Mouse (Mus musculus): Measurements from ENCODE around the gene Dhx9.
A peak's percentile ranks its signal among the peaks of the same experiment; 100 is the strongest.
"Not testable (repeated sequence)": the region's sequence is repeated elsewhere in the genome, so short reads cannot be mapped to it uniquely, and the experiment has no call there.

Gene Dhx9

DNA sequence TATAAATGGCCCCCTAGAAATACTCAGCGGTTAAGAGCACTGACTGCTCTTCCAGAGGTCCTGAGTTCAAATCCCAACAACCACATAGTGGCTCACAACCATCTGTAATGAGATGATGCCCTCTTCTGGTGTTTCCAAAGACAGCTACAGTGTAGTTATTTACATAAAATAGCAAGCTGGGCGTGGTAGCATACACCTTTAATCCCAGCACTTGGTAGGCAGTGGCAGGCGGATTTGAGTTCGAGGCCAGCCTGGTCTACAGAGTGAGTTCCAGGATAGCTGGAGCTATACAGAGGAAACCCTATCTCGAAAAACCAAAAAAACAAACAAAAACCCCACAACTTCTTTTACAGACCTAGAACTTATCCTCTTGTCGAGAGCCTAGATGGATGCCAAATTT, 1.3 kb downstream of the Dhx9 start:
- DNase-seq (ENCODE audit: low read depth, low spot score) = not testable (repeated sequence)

DNA sequence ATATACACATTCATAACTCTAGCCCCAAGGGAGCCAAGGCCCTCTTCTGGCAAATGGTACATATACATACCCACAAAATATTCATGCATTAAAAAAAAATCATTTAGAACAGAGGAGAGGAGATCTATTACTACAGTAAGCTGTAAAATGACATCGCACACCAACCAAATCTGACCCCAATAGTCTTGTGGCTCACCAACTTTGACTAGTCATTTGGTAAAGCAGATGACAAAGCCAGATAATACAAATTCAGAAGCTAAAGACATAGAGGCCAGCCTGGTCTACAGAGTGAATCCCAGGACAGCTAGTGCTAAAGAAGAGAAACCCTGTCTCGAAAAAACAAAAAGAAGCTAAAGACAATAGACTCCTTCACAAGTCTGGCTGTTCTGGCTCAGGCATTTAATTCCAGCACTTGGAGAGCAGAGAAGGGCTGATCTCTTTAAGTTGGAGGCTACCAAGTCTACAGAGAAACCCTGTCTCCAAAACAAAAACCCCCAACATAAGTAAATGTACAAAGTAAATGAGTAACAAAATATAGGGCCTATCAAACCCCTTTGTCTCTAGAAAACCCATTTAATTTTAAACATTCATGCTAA, 2.2 kb downstream of the Dhx9 start:
- no peak for DNase-seq (ENCODE audit: low read depth, low spot score)

DNA sequence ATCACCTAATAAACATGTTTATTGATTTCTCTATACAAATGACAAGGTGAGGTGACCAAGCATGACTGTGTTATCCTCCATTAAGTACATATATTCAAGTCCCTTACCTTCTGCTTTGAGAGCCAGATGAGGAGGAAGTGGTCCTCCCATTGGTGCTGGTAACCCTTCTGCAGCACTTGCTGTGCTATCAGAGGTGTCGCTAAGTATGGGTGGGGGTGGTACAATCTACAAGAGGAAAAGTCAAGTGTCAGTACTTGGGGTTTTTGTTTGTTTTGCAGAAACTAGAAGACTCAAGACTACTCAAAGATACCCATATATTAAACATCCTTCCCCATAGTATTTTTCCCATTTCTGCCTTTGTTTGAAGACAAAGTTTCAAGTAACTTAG, 6.4 kb downstream of the Dhx9 start:
- no peak for DNase-seq (ENCODE audit: low read depth, low spot score)

DNA sequence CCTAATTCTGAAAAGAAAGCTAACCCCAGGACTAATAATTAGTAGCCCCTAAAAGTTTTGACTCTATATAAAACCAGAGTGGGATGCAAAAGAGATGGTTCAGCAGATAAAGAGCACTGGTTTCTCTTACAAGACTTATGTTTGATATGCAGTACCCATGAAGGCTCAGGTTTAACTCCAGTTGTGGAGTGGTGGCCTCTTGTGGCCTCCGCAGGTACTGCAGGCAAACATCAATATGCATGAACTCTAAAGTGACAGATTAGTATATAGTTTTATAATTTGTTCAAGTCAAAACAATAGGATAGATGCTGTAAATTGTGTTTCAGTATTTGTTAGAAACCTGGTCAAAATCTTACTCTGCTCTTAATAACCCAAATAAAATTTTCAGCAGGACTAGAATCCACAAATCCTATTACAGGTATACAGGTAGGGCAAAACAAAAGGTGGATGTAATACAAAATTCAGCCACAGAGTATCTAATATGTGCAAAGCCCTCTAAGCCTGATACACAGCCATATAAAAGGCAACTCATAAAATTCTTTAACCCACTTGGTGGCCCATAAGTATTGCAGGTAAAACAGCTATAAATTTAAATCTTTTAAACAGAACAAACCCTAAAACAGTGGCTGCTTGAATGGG, 7.0 kb downstream of the Dhx9 start:
- peak; percentile 79 for DNase-seq (ENCODE audit: low read depth, low spot score)

DNA sequence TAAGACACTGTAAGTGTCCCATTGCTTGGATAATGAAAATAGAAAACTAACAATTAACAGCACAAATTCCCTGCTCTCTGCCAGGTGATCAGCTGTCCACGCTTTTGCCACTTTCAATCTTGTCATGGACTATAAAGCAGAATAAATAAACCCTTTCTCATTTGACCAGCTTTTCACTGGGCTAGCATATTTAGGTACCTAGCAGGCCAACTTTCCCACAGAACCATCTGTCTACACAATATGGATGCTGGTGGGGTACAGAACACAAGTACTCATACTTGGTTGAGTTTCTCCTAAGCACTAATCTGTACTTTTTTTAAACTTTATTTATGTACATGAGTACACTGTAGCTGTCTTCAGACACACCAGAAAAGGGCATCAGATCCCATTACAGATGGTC, 8.2 kb downstream of the Dhx9 start:
- DNase-seq (ENCODE audit: low read depth, low spot score) = no peak

DNA sequence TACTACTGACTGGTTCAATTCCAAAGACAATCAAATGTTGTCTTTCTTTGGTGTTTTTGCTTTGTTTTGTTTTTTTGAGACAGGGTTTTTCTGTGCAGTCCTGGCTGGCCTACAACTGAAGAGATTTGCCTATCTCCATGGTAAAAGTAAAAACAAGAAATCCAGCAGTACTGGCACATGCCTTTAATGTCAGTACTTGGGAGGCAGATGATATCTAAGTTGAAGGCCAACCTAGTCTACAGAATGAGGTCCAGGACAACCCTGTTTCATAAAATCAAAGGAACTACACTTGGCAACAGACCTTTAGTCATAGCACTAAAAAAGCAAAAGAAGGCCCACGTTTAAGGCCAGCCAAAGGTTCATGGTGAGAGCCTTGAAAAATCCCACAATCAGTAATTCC, 25.7 kb downstream of the Dhx9 start:
- DNase-seq (ENCODE audit: low read depth, low spot score) = no peak

DNA sequence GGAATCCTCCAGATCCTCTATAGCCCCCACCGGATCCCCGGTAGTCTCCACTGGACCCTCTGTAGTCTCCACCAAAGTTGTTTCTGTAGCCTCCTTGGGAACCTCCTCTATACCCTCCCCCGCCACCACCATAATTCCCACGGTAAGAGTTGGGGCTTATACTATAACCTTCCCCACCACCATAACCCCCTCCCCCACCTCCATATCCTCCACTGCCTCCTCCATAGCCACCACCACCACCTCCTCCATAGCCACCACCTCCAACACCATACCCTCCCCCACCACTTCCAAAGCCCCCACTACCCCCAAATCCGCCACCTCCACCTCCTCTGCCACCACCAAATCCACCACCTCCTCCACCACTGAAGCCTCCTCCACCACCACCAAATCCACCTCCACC, 31.3 kb downstream of the Dhx9 start:
- DNase-seq (ENCODE audit: low read depth, low spot score) = no peak

DNA sequence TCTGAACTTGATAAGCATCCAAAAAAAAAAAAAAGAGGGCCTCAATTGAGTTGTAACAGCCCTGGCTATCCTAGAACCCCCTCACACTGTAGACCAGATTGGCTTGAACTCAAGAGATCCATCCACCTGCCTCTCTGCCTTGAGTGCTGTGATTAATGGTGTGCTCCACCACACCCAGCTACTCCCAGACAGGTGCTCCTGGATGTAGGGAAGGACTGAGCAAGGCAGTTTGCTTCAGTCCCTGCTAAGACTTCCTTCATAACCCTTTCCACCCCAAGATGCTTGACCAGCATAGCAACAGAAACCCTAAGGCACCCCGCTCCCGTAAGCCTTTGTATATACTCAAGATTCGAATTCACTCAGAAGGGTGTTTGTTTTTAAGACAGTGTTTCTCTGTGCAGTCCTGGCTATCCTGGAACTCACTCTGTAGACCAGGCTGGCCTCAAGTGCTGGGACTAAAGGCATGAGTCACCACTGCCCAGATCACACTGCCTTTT, 34.3 kb downstream of the Dhx9 start:
- DNase-seq (ENCODE audit: low read depth, low spot score) = peak; percentile 43

DNA sequence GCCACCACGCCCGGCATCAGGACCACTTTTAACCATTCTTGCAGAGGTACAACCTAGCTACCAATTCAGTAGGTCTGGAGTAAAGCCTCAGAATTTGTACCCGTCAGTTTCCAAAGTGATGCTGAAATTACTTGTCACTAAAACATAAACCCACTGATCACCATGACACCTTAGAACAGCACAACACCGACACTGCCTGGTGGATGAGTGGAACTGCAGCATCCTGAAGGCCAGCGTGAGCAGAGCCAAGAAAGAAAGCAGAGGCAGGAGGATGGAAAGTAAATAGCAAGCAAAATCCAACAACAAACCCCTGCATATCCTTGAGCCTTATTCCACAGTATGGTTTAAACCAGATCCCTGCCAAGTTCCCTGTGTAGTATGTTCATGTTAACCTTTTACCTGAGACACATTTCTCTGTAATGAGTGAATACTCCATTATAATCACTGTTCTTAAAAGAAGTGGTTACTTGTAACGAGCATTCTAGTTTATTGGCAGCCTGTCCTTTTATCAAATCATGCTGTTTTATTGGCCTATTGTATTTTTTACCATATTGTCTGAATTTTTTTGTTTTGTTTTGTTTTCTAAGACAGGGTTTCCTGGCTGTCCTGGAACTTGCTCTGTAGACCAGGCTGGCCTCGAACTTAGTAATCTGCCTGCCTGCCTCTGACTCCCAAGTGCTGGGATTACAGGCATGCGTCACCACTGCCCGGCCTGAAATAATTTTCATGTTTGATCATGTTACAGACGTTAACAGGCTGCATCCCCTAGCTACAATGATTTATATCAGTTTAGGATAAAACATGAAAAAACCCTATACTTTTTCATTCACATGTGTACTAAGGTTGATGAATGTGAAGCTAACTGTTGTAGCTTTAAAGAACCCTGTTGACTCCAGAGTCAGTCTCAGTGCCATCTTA, 36.0 kb downstream of the Dhx9 start:
- DNase-seq (ENCODE audit: low read depth, low spot score) = peak; percentile 84

DNA sequence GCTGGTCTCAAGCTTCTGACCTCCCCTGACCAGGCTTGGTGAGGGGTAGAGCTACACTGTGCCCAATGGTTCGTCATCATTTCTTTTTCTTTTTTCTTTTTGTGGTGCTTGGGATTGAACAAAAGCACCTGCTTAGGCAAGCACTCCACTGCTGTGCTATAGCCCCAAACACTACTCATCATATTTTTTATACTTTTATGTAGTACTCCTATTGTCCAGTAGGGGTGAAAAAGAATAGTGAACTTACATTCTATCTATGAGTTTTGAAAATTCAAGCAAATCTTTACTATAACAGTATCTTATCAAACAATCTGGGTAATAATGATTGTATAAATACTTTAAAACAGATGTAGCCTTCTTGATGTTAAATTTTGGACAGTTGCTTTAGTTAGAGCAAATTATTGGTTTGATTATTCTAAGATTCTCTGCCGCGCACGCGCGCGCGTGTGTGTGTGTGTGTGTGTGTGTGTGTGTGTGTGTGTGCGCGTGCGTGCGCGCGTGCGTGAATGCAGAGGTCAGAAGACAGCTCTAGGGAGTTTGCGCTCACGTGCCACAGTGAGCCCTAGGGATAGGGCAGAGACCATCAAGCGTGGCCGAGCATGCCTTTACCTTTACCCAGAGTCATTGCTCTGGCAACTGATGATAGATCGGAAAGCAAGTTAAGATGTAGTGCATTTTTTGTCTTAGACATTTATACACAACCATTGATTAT, 41.2 kb downstream of the Dhx9 start:
- peak; percentile 64 for DNase-seq (ENCODE audit: low read depth, low spot score)

DNA sequence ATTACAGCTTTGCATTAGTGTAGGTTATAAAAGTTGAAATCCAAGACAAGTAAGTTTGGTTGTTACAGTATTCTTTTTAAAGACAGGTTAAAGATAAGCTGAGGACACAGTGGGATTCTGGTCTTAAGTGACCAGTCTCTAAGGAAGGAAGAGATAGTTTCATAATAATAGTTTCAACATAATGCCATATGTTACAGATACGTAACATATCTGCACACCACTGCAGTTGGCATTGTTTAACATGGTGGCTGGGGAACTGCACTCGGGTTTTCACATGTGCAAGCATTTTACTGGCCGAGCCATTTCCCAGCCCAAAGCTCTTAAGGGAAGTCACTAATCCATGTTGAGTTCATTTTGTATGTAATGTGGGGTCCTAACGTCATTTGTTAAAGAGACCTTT, 43.8 kb downstream of the Dhx9 start:
- no peak for DNase-seq (ENCODE audit: low read depth, low spot score)

DNA sequence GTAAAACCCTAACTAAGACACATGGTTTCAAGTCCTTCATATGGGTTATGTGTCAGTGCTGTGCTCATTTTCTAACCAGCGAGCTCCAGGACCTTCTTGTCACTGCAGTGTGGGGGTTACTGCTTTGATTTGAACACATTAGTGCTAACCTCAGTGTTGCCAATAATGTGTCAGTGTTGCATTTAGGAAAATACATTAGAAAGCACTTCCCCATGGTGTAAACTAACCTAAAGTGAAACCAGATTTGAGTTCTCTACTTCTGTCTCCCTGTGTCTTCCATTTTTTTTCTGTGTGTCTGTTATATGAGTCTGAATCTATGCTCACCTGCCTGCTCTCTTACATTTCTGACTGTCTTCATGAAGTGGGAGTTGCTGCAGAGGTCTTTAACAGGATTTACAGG, 44.4 kb downstream of the Dhx9 start:
- no peak for DNase-seq (ENCODE audit: low read depth, low spot score)

DNA sequence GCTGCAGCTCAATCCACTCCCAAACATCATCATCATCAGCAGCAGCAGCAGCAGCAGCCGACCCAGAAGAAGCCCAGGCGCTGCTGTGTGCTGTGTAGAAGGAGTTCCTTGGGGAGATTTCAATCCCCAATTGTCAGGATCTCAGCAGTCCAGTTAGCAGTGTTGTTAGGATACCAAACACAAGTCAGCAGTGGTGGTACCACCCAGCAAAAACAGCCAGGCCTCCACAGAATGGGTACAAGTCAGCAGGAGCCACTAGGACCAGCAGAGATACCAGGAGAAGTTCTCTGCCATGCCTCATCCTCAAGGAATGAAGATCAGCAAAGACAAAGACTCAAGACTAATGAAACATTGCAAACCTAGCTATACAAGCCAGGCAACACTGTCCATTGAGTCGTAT, 45.8 kb downstream of the Dhx9 start:
- DNase-seq (ENCODE audit: low read depth, low spot score) = no peak

DNA sequence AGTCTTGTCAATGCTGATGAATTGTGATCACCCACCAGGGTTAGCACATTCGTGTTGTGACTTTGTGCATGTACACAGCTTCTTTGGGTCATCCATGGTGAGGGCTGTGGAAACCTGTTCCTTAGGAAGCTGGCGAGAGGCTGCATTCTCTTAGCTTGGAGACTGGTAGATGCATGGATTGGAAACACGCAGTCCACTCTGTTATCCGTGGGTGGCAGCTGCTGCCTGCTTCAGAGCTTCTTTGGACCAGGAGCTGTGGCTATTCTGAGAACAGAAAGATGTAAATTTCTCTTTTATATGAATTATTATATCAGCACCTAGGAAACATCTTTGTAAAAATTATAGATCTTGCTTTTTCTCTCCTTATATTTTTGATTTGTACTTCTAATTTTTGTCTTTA, 46.7 kb downstream of the Dhx9 start:
- DNase-seq (ENCODE audit: low read depth, low spot score) = no peak

DNA sequence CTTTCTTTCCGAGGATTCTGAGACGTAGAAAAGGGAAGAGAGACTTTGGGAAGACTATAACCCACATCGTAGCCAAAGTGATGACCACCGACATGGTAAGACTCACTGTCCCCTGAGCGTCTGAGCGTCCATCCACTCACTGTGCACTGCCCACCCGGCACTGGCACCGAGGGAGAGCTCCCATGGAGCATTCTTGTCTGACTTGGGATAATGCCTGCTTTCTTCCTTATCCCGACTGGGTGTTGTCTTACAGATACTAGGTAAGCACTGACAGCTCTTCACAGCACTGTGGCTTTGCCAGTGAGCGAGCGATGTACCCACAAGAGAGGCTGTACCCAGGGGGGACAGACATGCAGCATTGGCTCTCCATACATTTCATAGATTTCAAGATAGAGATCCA, 49.9 kb downstream of the Dhx9 start:
- DNase-seq (ENCODE audit: low read depth, low spot score) = no peak

DNA sequence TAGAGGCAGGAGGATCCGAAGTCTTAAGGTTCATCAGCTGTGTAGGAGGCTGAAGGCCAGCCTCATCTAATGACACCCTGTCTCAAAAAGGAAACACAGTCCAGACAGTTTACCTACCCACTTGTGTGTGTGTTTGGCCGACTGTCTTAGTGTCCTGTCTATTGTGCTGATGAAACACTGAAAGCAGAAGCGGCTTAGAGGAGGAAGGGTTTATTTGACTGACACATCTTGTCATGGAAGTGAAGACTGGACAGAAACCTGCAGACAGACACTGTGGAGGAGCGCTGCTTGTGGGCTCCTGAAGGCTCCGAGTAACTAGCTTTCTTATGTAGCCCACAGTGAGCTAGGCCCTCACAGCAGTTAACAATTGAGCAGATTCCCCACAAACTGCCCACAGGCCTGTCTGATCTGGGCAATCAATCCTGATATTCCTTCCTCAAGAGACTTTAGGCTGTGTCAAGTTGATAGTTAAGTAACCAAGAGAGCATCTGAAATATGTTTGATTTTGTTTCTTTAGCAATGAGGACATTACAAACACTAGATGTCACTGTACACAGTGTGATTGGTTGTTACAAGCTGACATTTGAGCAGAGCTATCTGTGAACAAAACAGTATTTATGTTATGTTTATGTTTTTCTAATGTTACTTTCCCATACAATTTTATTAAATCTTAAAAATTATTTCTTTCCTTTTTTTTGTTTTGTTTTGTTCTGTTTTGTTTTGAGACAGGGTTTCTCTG, 53.4 kb downstream of the Dhx9 start:
- DNase-seq (ENCODE audit: low read depth, low spot score) = no peak

DNA sequence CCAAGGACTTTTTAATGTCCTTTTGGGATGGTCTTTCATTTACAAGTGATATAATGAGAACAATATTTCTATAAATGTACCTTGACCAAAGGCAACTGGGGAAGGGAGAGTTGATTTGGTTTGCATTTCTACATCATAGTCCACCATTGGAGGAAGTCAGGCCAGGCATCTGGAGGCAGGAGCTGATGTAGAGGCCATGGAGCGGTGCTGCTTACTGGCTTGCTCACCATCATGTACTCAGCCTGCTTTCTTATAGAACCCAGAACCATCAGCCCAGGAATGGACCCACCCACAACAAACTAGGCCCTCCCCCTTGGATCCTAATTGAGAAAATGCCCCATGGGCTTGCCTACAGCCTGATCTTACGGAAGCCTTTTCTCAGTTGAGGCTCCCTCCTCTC, 55.1 kb downstream of the Dhx9 start:
- no peak for DNase-seq (ENCODE audit: low read depth, low spot score)

DNA sequence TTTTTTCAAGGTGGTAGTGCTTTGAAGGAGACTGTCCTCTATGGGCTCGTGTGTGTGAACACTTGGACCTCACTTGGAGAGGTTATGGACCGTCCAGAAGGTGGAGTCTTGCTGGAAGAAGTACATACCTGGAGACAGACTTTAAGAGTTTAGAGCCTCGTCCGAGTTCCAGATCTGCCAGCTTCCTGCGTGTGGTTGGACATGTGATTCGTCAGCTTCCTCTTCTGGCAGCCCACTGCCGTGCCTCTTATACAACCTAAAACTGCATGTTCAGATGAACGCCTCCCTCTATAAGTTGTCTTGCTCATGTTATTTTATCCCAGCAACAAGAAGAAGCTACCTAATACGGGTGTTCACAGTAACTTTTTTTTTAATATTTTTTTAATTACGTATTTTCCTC, 55.8 kb downstream of the Dhx9 start:
- DNase-seq (ENCODE audit: low read depth, low spot score) = no peak

DNA sequence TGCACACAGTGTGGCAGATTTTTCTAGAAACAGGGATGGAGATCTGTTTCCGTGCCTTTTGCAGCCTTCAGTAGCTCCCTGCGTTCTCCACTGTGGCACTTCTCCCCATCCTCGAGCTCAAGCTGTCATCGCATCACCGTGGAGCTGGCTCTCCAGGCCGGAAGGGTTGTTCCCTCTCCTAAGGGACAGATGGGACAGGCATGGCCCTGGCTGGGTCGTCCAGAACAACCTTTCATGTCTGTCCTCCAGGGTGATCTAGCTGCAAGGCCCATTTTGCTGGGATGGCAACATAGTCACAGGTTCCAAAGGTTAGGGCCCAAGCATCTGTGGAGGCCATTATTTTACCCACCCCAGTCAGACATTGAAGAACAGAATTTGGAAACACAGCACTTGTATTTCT, 56.3 kb downstream of the Dhx9 start:
- no peak for DNase-seq (ENCODE audit: low read depth, low spot score)

DNA sequence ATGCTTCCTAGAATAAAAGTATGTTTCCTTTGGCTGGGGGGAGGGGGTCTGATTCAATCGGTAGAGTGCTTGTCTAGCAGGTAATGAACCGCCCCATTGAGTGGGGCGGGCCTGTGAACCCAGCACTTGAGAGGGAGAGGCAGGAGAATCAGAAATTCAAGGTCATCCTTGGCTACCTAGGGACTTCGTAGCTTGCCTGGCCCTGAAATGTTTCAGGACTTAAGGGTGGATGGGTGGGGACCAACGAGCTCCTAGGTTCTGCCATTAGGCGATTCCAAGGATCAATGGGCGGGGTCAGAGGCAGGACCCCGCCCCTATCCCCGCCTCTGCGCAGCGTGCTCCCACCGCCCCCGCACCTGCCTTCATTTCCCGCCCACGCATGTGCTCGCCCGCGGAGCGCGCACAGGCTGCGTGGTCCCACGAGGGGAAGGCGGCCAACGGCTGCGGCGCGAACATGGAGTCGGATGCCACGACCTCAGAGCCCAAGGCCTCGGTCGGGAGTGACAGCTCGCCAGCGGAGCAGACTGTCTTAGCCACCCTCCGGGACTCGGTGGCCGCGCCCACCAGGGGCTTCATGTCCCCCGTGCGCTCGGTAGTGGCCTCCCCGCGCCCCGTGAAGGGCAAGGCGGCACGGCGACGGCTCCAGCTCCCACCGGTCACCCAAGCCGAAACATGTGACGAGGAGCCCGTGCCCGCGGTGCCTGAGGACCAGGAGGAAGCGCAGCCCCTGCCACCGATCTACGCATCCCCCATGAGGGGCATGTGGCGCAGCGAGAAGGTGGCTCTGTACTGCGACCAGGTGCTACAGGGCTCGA, 62.5 kb downstream of the Dhx9 start, which contains the start of gene Shcbp1l:
TSS of gene Shcbp1l (plus strand) at position 393 of the 815 bp plus-strand sequence.
- DNase-seq (ENCODE audit: low read depth, low spot score) = peak; percentile 96
